Comparison of ENCODE assay signal across 26 mouse cellular contexts in genomic region chr15:103480129-103480528, GRCm38 (mm10). TPM values are rescaled to one million over a fixed set of nuclear protein-coding genes. Genes with fewer than 3 reads are reported as not detected.
"Had no signal": no experiment of that assay in that cellular context is flagged by ENCODE, and none has a peak within 500 bp of the region (broad histone marks: within the 10 kb centered on the region; RNA-seq: fewer than 3 reads in every experiment).

No protein-coding gene starts in this region.

- H3K36me3 ChIP-seq: midbrain, embryonic 10.5 days; midbrain, embryonic 12.5 days; neural tube, embryonic 13.5 days; neural tube, embryonic 15.5 days; stomach, embryonic 15.5 days had no signal

- DNase-seq: lung, adult 18-20 months; lung, embryonic 14.5 days; lung, postnatal 10 days; lung, postnatal 4 days; midbrain, embryonic 14.5 days; retina, postnatal 1 day; right cerebral cortex, adult 18-20 months; spleen, adult 18-20 months; thymus, adult 2 months; thymus, postnatal 25 days; thymus, postnatal 4 days had no signal

- H3K27ac ChIP-seq: liver, embryonic 14.5 days; midbrain, embryonic 10.5 days; midbrain, embryonic 12.5 days; neural tube, embryonic 13.5 days; neural tube, embryonic 15.5 days; stomach, embryonic 15.5 days; stomach, postnatal 0 days had no signal

- H3K9me3 ChIP-seq: midbrain, embryonic 10.5 days; midbrain, embryonic 12.5 days; neural tube, embryonic 13.5 days; neural tube, embryonic 15.5 days; stomach, embryonic 15.5 days had no signal

- ATAC-seq: midbrain, embryonic 16.5 days had no signal

- H3K4me3 ChIP-seq: midbrain, embryonic 10.5 days; midbrain, embryonic 12.5 days; myocyte; neural tube, embryonic 13.5 days; neural tube, embryonic 15.5 days; stomach, embryonic 15.5 days had no signal

- H3K27me3 ChIP-seq: neural tube, embryonic 13.5 days; neural tube, embryonic 15.5 days; stomach, embryonic 15.5 days had no signal

- H3K9ac ChIP-seq: liver, embryonic 14.5 days; lung, embryonic 14.5 days; midbrain, embryonic 12.5 days; neural tube, embryonic 13.5 days; neural tube, embryonic 15.5 days; stomach, embryonic 15.5 days had no signal

- H3K4me2 ChIP-seq: lung, embryonic 14.5 days; midbrain, embryonic 12.5 days; neural tube, embryonic 13.5 days; neural tube, embryonic 15.5 days; stomach, embryonic 15.5 days had no signal

- H3K4me1 ChIP-seq: stomach, embryonic 15.5 days had no signal

RNA-seq across cellular contexts. Expression of gene Gtsf2, which starts 31.9 kb away (rescaled TPM):
- total RNA-seq: megakaryocyte, adult 5-6 weeks; megakaryocyte-erythroid progenitor cell, adult 5-6 weeks had no signal
- polyA plus RNA-seq: liver, embryonic 14.5 days; liver, embryonic 16.5 days; lung, embryonic 14.5 days; lung, embryonic 16.5 days; midbrain, embryonic 12.5 days; midbrain, embryonic 14.5 days; midbrain, embryonic 16.5 days; myocyte; neural tube, embryonic 11.5 days; neural tube, embryonic 13.5 days; neural tube, embryonic 15.5 days; stomach, embryonic 15.5 days; stomach, postnatal 0 days; thymus, adult 2 months; urinary bladder, adult 2 months had no signal

RNA-seq across cellular contexts. Expression of gene Gtsf1, which starts 49.9 kb away (rescaled TPM):
- total RNA-seq: megakaryocyte-erythroid progenitor cell, adult 5-6 weeks had no signal
- polyA plus RNA-seq: liver, embryonic 14.5 days; liver, embryonic 16.5 days; lung, embryonic 14.5 days; lung, embryonic 16.5 days; midbrain, embryonic 10.5 days; midbrain, embryonic 12.5 days; midbrain, embryonic 16.5 days; neural tube, embryonic 11.5 days; neural tube, embryonic 13.5 days; neural tube, embryonic 15.5 days; stomach, embryonic 15.5 days; stomach, postnatal 0 days; thymus, adult 2 months had no signal

RNA-seq across cellular contexts. Expression of gene Ppp1r1a, which starts 57.7 kb away (rescaled TPM):
- total RNA-seq: megakaryocyte, adult 5-6 weeks; megakaryocyte-erythroid progenitor cell, adult 5-6 weeks had no signal
- polyA plus RNA-seq: myocyte had no signal
